Mouse (Mus musculus) CD4-positive helper T cell, adult 2 months (primary cell): ENCODE data around the gene March1.

Source experiments
- DNase-seq: peaks from one replicate; pipeline ENCODE4 v3.0.0-alpha.2; 2012; ENCODE audit warnings: low read depth, missing footprints, low spot score

The March1 gene

DNA sequence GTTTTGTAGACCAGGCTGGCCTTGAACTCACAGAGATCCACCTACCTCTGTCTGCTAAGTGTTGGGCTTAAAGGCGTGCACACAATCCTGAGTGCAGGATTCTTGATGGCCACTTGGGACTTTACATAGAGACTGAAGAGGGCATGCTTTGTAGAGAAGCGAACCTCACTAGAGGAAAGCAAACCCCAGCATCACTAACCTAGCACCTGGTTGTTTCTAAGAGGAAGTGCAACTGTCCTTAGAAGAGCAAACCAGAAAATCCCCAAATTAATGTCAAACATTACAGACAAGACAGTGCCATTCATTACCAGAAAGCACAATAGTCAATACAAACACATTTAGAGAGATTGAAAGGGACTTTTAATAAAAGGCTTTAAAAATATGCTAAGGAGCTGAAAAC is 885.7 kb downstream of the March1 start:
- DNase-seq: no peak

DNA sequence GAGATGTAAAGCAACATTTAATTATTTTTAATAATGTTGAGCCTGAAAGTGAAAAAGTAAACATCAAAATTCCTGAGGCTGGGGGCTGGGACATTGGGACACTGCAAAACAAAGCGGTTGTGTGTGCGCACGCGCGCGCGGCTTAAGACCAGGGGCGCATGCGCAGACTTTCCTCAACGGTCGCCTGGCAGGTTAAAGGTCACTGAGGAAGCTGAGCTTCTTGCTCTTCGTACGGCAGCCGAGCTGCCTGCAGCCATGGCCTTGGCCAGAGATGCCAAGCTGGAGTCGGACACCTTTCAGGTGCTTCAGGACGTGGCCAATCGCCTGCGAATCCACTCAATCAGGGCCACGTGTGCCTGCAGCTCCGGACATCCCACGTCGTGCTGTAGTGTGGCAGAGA is 893.8 kb downstream of the March1 start, which contains the start of gene Tktl2:
TSS of gene Tktl2 (plus strand) at position 220 of the 400 bp plus-strand sequence.
- DNase-seq: no peak

GRCm38 (mm10) chr8:66519149-66519548 is 901.4 kb downstream of the March1 start:
- no peak for DNase-seq

DNA sequence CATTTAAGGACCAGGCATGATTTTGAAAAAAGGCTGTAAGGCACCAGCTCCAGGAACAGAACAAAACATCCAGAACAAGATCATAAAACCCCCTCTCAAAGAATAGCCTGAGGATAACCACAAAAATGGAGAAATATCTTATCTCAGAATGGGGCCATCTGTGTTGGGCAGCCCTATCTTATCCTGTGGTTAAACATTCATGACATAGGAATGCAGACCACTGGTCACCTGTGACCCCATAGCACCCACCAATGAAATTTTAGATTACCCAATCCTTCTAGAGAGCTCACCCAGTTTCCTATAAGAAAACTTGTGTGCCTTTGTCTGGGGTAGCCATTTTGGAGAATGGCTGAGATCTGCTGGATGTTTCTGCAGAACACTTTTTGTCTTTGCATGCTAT is 902.9 kb downstream of the March1 start:
- DNase-seq: no peak
